Mouse (Mus musculus) liver, embryonic 14.5 days (tissue): ENCODE results near the gene Pde9a.

Experiments
- CTCF ChIP-seq: IDR thresholded peaks from 2 replicates; pipeline ENCODE4 v1.5.1; 2016; ENCODE audit warnings: antibody characterized with exemption, low read depth, control low read depth
- EP300 ChIP-seq: IDR thresholded peaks from 2 replicates; pipeline ENCODE4 v1.6.1; 2016; ENCODE audit warnings: antibody characterized with exemption, low read depth

DNA sequence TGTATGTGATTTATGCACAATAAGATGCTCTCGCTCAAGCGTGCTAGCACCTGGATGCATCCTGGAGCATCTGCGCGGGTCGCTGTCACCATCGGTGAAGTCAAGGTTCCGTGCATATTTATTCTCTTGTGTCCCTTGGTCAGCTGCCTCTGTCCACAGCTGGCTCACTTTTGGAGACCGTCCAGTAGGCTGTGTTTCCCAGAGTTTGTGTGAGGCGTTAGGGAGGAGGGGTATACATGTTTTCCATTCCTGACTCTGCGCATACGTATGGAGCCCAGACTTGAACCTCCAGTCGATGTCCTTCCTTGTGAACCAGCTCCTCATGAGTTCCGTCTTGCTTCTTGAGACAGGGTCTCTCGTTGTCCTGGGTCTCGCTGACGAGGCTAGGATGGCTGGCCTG, 34.6 kb downstream of the Pde9a start:
- TF ChIP-seq CTCF (no peak), EP300 (no peak)
